10 mouse cellular contexts compared by ENCODE assay signal in genomic region chr14:14347836-14348621, GRCm38 (mm10). TPM values are rescaled to one million over a fixed set of nuclear protein-coding genes. Genes with fewer than 3 reads are reported as not detected.
DNase-seq lines count a peak whose midpoint lies in the region; ATAC-seq lines count a peak whose summit lies in the region.
"Had no signal": no experiment of that assay in that cellular context is flagged by ENCODE, and none has a peak within 500 bp of the region (broad histone marks: within the 10 kb centered on the region; RNA-seq: fewer than 3 reads in every experiment).

No protein-coding gene starts in this region.

- DNase-seq in gastrocnemius, postnatal 10 days, result peak; percentile 13
- DNase-seq in gastrocnemius, adult 18-20 months (ENCODE audit: low spot score), result no peak
- peak; percentile 10 for DNase-seq in urinary bladder, postnatal 14 days (ENCODE audit: low spot score)
- DNase-seq in urinary bladder, postnatal 10 days (ENCODE audit: low spot score), result no peak
- peak; percentile 75 for DNase-seq in forebrain, embryonic 14.5 days (ENCODE audit: low spot score)
- peak; percentile 35 for DNase-seq in liver, embryonic 11.5 days (ENCODE audit: low spot score)
- DNase-seq in right cerebral cortex, postnatal 10 days (ENCODE audit: low spot score in 2 of 2), result peak; percentile 79 to 88
- DNase-seq in urinary bladder, postnatal 36 days (ENCODE audit: low spot score in 2 of 2), result no peak

- no peak overlapping the region for H3K4me2 ChIP-seq in forebrain, embryonic 14.5 days (ENCODE audit: low read length)
- H3K4me2 ChIP-seq in liver, embryonic 11.5 days, result no peak overlapping the region

- H3K36me3 ChIP-seq in forebrain, embryonic 14.5 days (ENCODE audit: control insufficient read depth, insufficient read depth, low read length), result no peaks in the 10 kb centered on the region
- peaks cover 4% of the 10 kb centered on the region for H3K36me3 ChIP-seq in liver, embryonic 11.5 days (ENCODE audit: control insufficient read depth, insufficient read depth, low read length)

- no peak overlapping the region for H3K9ac ChIP-seq in forebrain, embryonic 14.5 days (ENCODE audit: low read length)
- no peak overlapping the region for H3K9ac ChIP-seq in liver, embryonic 11.5 days (ENCODE audit: low read depth, low read length)

- H3K9me3 ChIP-seq in forebrain, embryonic 14.5 days (replicated peaks; ENCODE audit: control insufficient read depth, low read length), result peaks cover 33% of the 10 kb centered on the region
- peaks cover 52% of the 10 kb centered on the region for H3K9me3 ChIP-seq in liver, embryonic 11.5 days (ENCODE audit: control insufficient read depth, low read length)

- no peaks in the 10 kb centered on the region for H3K4me1 ChIP-seq in forebrain, embryonic 14.5 days (ENCODE audit: control insufficient read depth, insufficient read depth, low read length)
- H3K4me1 ChIP-seq in liver, embryonic 11.5 days (replicated peaks; ENCODE audit: control insufficient read depth, insufficient read depth, low read length), result no peaks in the 10 kb centered on the region

- peak; percentile 5; the same call in 1 of the 2 replicates for ATAC-seq in forebrain, embryonic 14.5 days
- ATAC-seq in liver, embryonic 11.5 days (replicated peaks; ENCODE audit: low FRiP score), result no peak

- 95% methylated on average over 14 of the region's 14 CpGs for WGBS in forebrain, embryonic 14.5 days
- WGBS in liver, embryonic 11.5 days, result 91% methylated on average over 14 of the region's 14 CpGs

- no peak overlapping the region for H3K27ac ChIP-seq in forebrain, embryonic 14.5 days (ENCODE audit: low read depth, low read length)
- no peak overlapping the region for H3K27ac ChIP-seq in liver, embryonic 11.5 days (ENCODE audit: low read depth, low read length)

- H3K4me3 ChIP-seq in forebrain, embryonic 14.5 days (ENCODE audit: low read depth, low read length), result no peak overlapping the region
- H3K4me3 ChIP-seq in liver, embryonic 11.5 days (ENCODE audit: low read depth, low read length), result no peak overlapping the region

- H3K27me3 ChIP-seq in forebrain, embryonic 14.5 days (replicated peaks; ENCODE audit: control insufficient read depth, insufficient read depth, low read length), result no peaks in the 10 kb centered on the region
- no peaks in the 10 kb centered on the region for H3K27me3 ChIP-seq in liver, embryonic 11.5 days (replicated peaks; ENCODE audit: control insufficient read depth, insufficient read depth, low read length)

RNA-seq across cellular contexts. Expression of gene Il3ra, which starts 2.0 kb away (rescaled TPM):
- total RNA-seq in gastrocnemius, postnatal 10 days (2021), result 1 to 10 TPM; 3.5 to 5.7 TPM
- 1 to 10 TPM; 1.3 to 2.4 TPM for total RNA-seq in gastrocnemius, adult 18-20 months (2021)
- polyA plus RNA-seq in forebrain, embryonic 14.5 days (2014; fragmentation: Nextera tagmentation; extraction: Ambion mirVana), result 1.5 and 1.9 TPM in 2 replicates
- 2.8 and 3.3 TPM in 2 replicates for polyA plus RNA-seq in liver, embryonic 11.5 days (2014; fragmentation: Nextera tagmentation; extraction: Ambion mirVana)

RNA-seq across cellular contexts. Expression of gene Olfr31, which starts 25.4 kb away (rescaled TPM):
- not detected for total RNA-seq in gastrocnemius, postnatal 10 days (2021)
- total RNA-seq in gastrocnemius, adult 18-20 months (2021), result not detected
- polyA plus RNA-seq in forebrain, embryonic 14.5 days (2014; fragmentation: Nextera tagmentation; extraction: Ambion mirVana), result not detected in 2 replicates
- polyA plus RNA-seq in liver, embryonic 11.5 days (2014; fragmentation: Nextera tagmentation; extraction: Ambion mirVana), result not detected in 2 replicates
- total RNA-seq: liver, adult 2 months had no signal
- polyA plus RNA-seq: liver, adult 2 months; stomach, embryonic 16.5 days had no signal

RNA-seq across cellular contexts. Expression of gene Olfr721-ps1, which starts 53.1 kb away (rescaled TPM):
- not detected for total RNA-seq in gastrocnemius, postnatal 10 days (2021)
- not detected for total RNA-seq in gastrocnemius, adult 18-20 months (2021)
- polyA plus RNA-seq in forebrain, embryonic 14.5 days (2014; fragmentation: Nextera tagmentation; extraction: Ambion mirVana), result not detected in 2 replicates
- polyA plus RNA-seq in liver, embryonic 11.5 days (2014; fragmentation: Nextera tagmentation; extraction: Ambion mirVana), result not detected in 2 replicates
- total RNA-seq: liver, adult 2 months had no signal
- polyA plus RNA-seq: liver, adult 2 months; stomach, embryonic 16.5 days had no signal

Comparison
In these comparisons a context has a peak if more than half of its experiments do, and no peak if none do; other contexts are left out.
1. DNase-seq: peak in gastrocnemius, postnatal 10 days (single experiment), urinary bladder, postnatal 14 days (single experiment), forebrain, embryonic 14.5 days (single experiment), liver, embryonic 11.5 days (single experiment) and right cerebral cortex, postnatal 10 days (2 of 2); none in gastrocnemius, adult 18-20 months (single experiment), urinary bladder, postnatal 10 days (single experiment) and urinary bladder, postnatal 36 days (0 of 2).